28 mouse cellular contexts compared by ENCODE assay signal in the genomic region with DNA sequence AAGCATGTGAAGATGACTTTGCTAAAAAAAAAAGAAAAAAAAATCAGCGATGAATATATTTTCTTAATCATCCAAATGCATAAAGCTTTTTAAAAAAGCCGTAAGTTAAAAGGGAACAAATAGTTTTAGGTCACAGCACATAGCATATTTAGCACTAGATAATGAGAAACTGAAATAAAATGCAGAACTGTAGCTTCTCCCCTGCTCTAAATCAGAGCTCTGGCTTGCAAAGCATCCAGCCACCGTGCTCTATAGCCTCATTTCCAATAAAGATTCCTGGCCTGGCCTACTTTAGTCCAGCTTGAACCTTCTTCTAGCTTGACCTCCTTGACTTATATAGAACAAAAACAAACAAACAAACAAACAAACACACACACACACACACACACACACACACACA.
"Had no signal": no experiment of that assay in that cellular context is flagged by ENCODE, and none has a peak within 500 bp of the region (broad histone marks: within the 10 kb centered on the region; RNA-seq: fewer than 3 reads in every experiment).

No protein-coding gene starts in this region.

- H3K27ac ChIP-seq: embryonic facial prominence, embryonic 10.5 days; embryonic facial prominence, embryonic 12.5 days; embryonic facial prominence, embryonic 13.5 days; embryonic facial prominence, embryonic 15.5 days; forebrain, embryonic 10.5 days; forebrain, embryonic 12.5 days; forebrain, embryonic 13.5 days; forebrain, embryonic 15.5 days; gastrocnemius, adult 2 months; heart, adult 2 months had no signal

- ATAC-seq: forebrain, embryonic 13.5 days; forebrain, embryonic 14.5 days; forebrain, embryonic 15.5 days; forebrain, embryonic 16.5 days; forebrain, postnatal 0 days had no signal

- DNase-seq: cerebellum, adult 8-10 months; cerebellum, adult 9-10 months; cerebellum, adult 9-11 months; cerebellum, postnatal 10 days; cerebellum, postnatal 14 days; cerebellum, postnatal 25 days; cerebellum, postnatal 36 days; embryo, embryonic 11 days; forebrain, postnatal 0 days; gastrocnemius, adult 2 months; gastrocnemius, postnatal 10 days; gastrocnemius, postnatal 14 days; gastrocnemius, postnatal 25 days; gastrocnemius, postnatal 36 days; heart, adult 11 months; heart, adult 18-20 months; heart, adult 2 months had no signal

- H3K9ac ChIP-seq: embryonic facial prominence, embryonic 12.5 days; embryonic facial prominence, embryonic 13.5 days; embryonic facial prominence, embryonic 15.5 days; forebrain, embryonic 12.5 days; forebrain, embryonic 13.5 days; forebrain, embryonic 15.5 days; forebrain, postnatal 0 days had no signal

- H3K4me3 ChIP-seq: embryonic facial prominence, embryonic 10.5 days; embryonic facial prominence, embryonic 12.5 days; embryonic facial prominence, embryonic 13.5 days; embryonic facial prominence, embryonic 15.5 days; erythroblast, embryonic 14.5 days; forebrain, embryonic 10.5 days; forebrain, embryonic 12.5 days; forebrain, embryonic 13.5 days; forebrain, embryonic 15.5 days; gastrocnemius, adult 2 months; heart, adult 2 months had no signal

- H3K36me3 ChIP-seq: embryonic facial prominence, embryonic 10.5 days; embryonic facial prominence, embryonic 12.5 days; embryonic facial prominence, embryonic 13.5 days; embryonic facial prominence, embryonic 15.5 days; forebrain, embryonic 10.5 days; forebrain, embryonic 12.5 days; forebrain, embryonic 15.5 days had no signal

- H3K27me3 ChIP-seq: embryonic facial prominence, embryonic 12.5 days; embryonic facial prominence, embryonic 13.5 days; embryonic facial prominence, embryonic 15.5 days; forebrain, embryonic 12.5 days; forebrain, embryonic 13.5 days; forebrain, embryonic 15.5 days had no signal

- H3K4me1 ChIP-seq: embryonic facial prominence, embryonic 10.5 days; embryonic facial prominence, embryonic 12.5 days; embryonic facial prominence, embryonic 13.5 days; embryonic facial prominence, embryonic 15.5 days; forebrain, embryonic 10.5 days; forebrain, embryonic 12.5 days; forebrain, embryonic 13.5 days had no signal

- H3K4me2 ChIP-seq: embryonic facial prominence, embryonic 12.5 days; embryonic facial prominence, embryonic 13.5 days; embryonic facial prominence, embryonic 15.5 days; forebrain, embryonic 12.5 days; forebrain, embryonic 13.5 days; forebrain, embryonic 15.5 days had no signal

- H3K9me3 ChIP-seq: embryonic facial prominence, embryonic 10.5 days; embryonic facial prominence, embryonic 12.5 days; embryonic facial prominence, embryonic 13.5 days; embryonic facial prominence, embryonic 15.5 days; forebrain, embryonic 10.5 days; forebrain, embryonic 12.5 days; forebrain, embryonic 13.5 days; forebrain, embryonic 15.5 days had no signal
